Comparison of ENCODE assay signal across 20 mouse cellular contexts in genomic region chr1:36984406-36984805, GRCm38 (mm10). TPM values are rescaled to one million over a fixed set of nuclear protein-coding genes. Genes with fewer than 3 reads are reported as not detected.
DNase-seq lines count a peak whose midpoint lies in the region; TF ChIP-seq lines count a peak whose summit lies in the region.
"Had no signal": no experiment of that assay in that cellular context is flagged by ENCODE, and none has a peak within 500 bp of the region (broad histone marks: within the 10 kb centered on the region; RNA-seq: fewer than 3 reads in every experiment).

No protein-coding gene starts in this region.

- intact Hi-C loops in heart, postnatal 25 days (cut with DNase I): no loop called here

- peak; percentile 76 for DNase-seq in heart, adult 11 months
- no peak for DNase-seq in heart, postnatal 25 days (ENCODE audit: low spot score)
- peak; percentile 21 for DNase-seq in ES-E14 (ENCODE audit: low read depth, low spot score)
- no peak for DNase-seq in heart, adult 18-20 months
- DNase-seq in kidney, adult 11 months: no peak
- DNase-seq: adrenal gland, postnatal 10 days; cerebellum, adult 11-12 months; cerebellum, adult 9-10 months; cerebellum, postnatal 25 days; gastrocnemius, adult 2 months; gastrocnemius, postnatal 25 days; heart, postnatal 10 days; kidney, adult 18-20 months had no signal

- H3K27me3 ChIP-seq in ES-Bruce4 (ENCODE audit: control insufficient read depth, insufficient read depth, low read length, poor library complexity, severe bottlenecking): no peaks in the 10 kb centered on the region
- H3K27me3 ChIP-seq: embryonic facial prominence, embryonic 13.5 days had no signal

- H3K36me3 ChIP-seq in ES-Bruce4 (ENCODE audit: control insufficient read depth, insufficient read depth, low read length, poor library complexity, severe bottlenecking): no peaks in the 10 kb centered on the region
- H3K36me3 ChIP-seq in ES-E14 (ENCODE audit: control insufficient read depth, insufficient read depth, low read length, poor library complexity, severe bottlenecking): no peaks in the 10 kb centered on the region
- H3K36me3 ChIP-seq: embryonic facial prominence, embryonic 13.5 days; heart, embryonic 10.5 days; hindbrain, embryonic 13.5 days had no signal

- H3K9ac ChIP-seq in ES-Bruce4 (ENCODE audit: low read depth, poor library complexity, severe bottlenecking) (peak overlapping the region; percentile 64), ES-E14 (ENCODE audit: insufficient read depth, low read depth, low read length, poor library complexity, severe bottlenecking) (peak overlapping the region; percentile 73; the same call in 1 of the 2 replicates)
- H3K9ac ChIP-seq: embryonic facial prominence, embryonic 13.5 days; hindbrain, embryonic 13.5 days had no signal

- no peak for TF ChIP-seq POLR2A in ES-Bruce4 (IDR thresholded peaks at IDR 0.05; ENCODE audit: insufficient read depth, low read length)

- peak; percentile 81 for TF ChIP-seq EP300 in ES-Bruce4 (IDR thresholded peaks at IDR 0.05; ENCODE audit: insufficient read depth, low read depth, low read length)

- in situ Hi-C loops in ES-E14 (cut with MboI; ENCODE audit: low sequenced_read_pairs in 2 of 2, unreplicated experiment in 2 of 2): no loop called here

- TF ChIP-seq CTCF in ES-Bruce4 (IDR thresholded peaks at IDR 0.05; ENCODE audit: low read depth, low read length): no peak

- H3K27ac ChIP-seq in ES-Bruce4 (ENCODE audit: insufficient read depth, low read length) (peak overlapping the region; percentile 99), ES-E14 (ENCODE audit: insufficient read depth, low read depth, low read length, poor library complexity, severe bottlenecking) (peak overlapping the region; percentile 100)
- H3K27ac ChIP-seq: embryonic facial prominence, embryonic 13.5 days; gastrocnemius, adult 2 months; heart, embryonic 10.5 days; hindbrain, embryonic 13.5 days; hindbrain, postnatal 0 days had no signal

- H3K9me3 ChIP-seq in ES-Bruce4 (replicated peaks; ENCODE audit: control insufficient read depth, insufficient read depth, low read length, poor library complexity, severe bottlenecking): no peaks in the 10 kb centered on the region
- no peaks in the 10 kb centered on the region for H3K9me3 ChIP-seq in ES-E14 (ENCODE audit: control insufficient read depth, insufficient read depth, low read depth, low read length)
- H3K9me3 ChIP-seq: embryonic facial prominence, embryonic 13.5 days; heart, embryonic 10.5 days; hindbrain, embryonic 13.5 days had no signal

- H3K4me1 ChIP-seq in ES-Bruce4 (ENCODE audit: control insufficient read depth, insufficient read depth, low read length) (peaks cover 18% of the 10 kb centered on the region), ES-E14 (ENCODE audit: control insufficient read depth in 2 of 2, insufficient read depth in 2 of 2, low read length in 2 of 2, poor library complexity in 1 of 2) (peaks cover 22 to 31% of the 10 kb centered on the region in 2 experiments)
- H3K4me1 ChIP-seq: embryonic facial prominence, embryonic 13.5 days; heart, embryonic 10.5 days had no signal

- H3K4me3 ChIP-seq in ES-Bruce4 (ENCODE audit: low read depth, low read length) (peak overlapping the region; percentile 15; the same call in 1 of the 2 replicates), ES-E14 (ENCODE audit: insufficient read depth in 1 of 2, low read depth in 1 of 2, low read length in 2 of 2, poor library complexity in 1 of 2, severe bottlenecking in 1 of 2) (peak overlapping the region; percentile 9 to 24; a peak in 2 of 4 replicates)
- H3K4me3 ChIP-seq: embryonic facial prominence, embryonic 13.5 days; gastrocnemius, adult 2 months; heart, embryonic 10.5 days; hindbrain, embryonic 13.5 days had no signal

TF ChIP-seq in ES-E14, 5 proteins besides CTCF, POLR2A, EP300 and RAD21:
- TF ChIP-seq ZC3H11A (IDR thresholded peaks at IDR 0.05; ENCODE audit: borderline replicate concordance, low read depth, low read length) (no peak), MAFK (IDR thresholded peaks at IDR 0.05; ENCODE audit: insufficient read depth, low read depth, low read length) (0 out of 2 replicates have a peak, but pooled peaks have one; percentile 6), CHD2 (IDR thresholded peaks at IDR 0.05; ENCODE audit: low read depth, low read length) (no peak)

RNA-seq across cellular contexts. Expression of gene Tmem131, which starts 40.9 kb away (rescaled TPM):
- 10 to 100 TPM; 30.7 to 33.5 TPM for total RNA-seq in heart, postnatal 25 days (2021)
- 77.1 and 77.7 TPM in 2 replicates for polyA plus RNA-seq in ES-Bruce4 (2011; ENCODE audit: insufficient read depth, insufficient read length, low read depth, missing spikeins)
- 73.1 and 98.4 TPM in 2 replicates for total RNA-seq in ES-E14 (2012; rRNA removed)
- 10 to 100 TPM; 24.2 to 29.6 TPM for total RNA-seq in heart, adult 18-20 months (2021)

RNA-seq across cellular contexts. Expression of gene Vwa3b, which starts 42.0 kb away (rescaled TPM):
- under 1 TPM; 0.31 to 0.34 TPM for total RNA-seq in heart, postnatal 25 days (2021)
- 10.8 and 12.6 TPM in 2 replicates for polyA plus RNA-seq in ES-Bruce4 (2011; ENCODE audit: insufficient read depth, insufficient read length, low read depth, missing spikeins)
- 17.5 and 38.7 TPM in 2 replicates for total RNA-seq in ES-E14 (2012; rRNA removed)
- 1 to 10 TPM in 1 of 2 experiments, under 1 TPM in 1; 0.50 to 1.1 TPM for total RNA-seq in heart, adult 18-20 months (2021)
- total RNA-seq: granulocyte monocyte progenitor cell, adult 5-6 weeks; hematopoietic stem cell, adult 5-6 weeks had no signal
- polyA plus RNA-seq: heart, embryonic 10.5 days had no signal

Comparison
In these comparisons a context has a peak if more than half of its experiments do, and no peak if none do; other contexts are left out.
1. DNase-seq: peak in heart, adult 11 months (single experiment) and ES-E14 (single experiment); none in heart, postnatal 25 days (single experiment), heart, adult 18-20 months (0 of 2) and kidney, adult 11 months (single experiment).